Mouse (Mus musculus) forebrain, embryonic 15.5 days (tissue): ENCODE measurements around the gene Tcap. TPM values are rescaled to one million over a fixed set of nuclear protein-coding genes. Genes with fewer than 3 reads are reported as not detected.

Experiments used
- ATAC-seq: fragments of 200-750 bp; cut with Nextera tagmentation; replicated peaks from 2 replicates; pipeline ENCODE4 v1.8.0; 2017; ENCODE audit warnings: mild to moderate bottlenecking, moderate TSS enrichment, moderate library complexity
- H3K27ac ChIP-seq: fragments of 300-500 bp; sonication (generic); replicated peaks from 2 replicates; pipeline ENCODE4 v1.5.1; 2015; ENCODE audit warnings: mild to moderate bottlenecking, inconsistent platforms
- H3K27me3 ChIP-seq: fragments of 300-500 bp; sonication (generic); 2 replicates; pipeline ENCODE4 v1.6.1; 2015; ENCODE audit warnings: inconsistent platforms
- H3K36me3 ChIP-seq: fragments of 300-500 bp; sonication (generic); 2 replicates; pipeline ENCODE4 v1.6.1; 2015; ENCODE audit warnings: mild to moderate bottlenecking, inconsistent platforms
- H3K4me1 ChIP-seq: fragments of 300-500 bp; sonication (generic); 2 replicates; pipeline ENCODE4 v1.6.1; 2015; ENCODE audit warnings: inconsistent platforms
- H3K4me2 ChIP-seq: fragments of 300-500 bp; sonication (generic); replicated peaks from 2 replicates; pipeline ENCODE4 v1.6.1; 2015; ENCODE audit warnings: mild to moderate bottlenecking, inconsistent platforms
- H3K4me3 ChIP-seq: fragments of 300-500 bp; sonication (generic); 2 replicates; pipeline ENCODE4 v1.5.1; 2015; ENCODE audit warnings: mild to moderate bottlenecking, inconsistent platforms
- H3K9ac ChIP-seq: fragments of 300-500 bp; sonication (generic); replicated peaks from 2 replicates; pipeline ENCODE4 v1.6.1; 2015; ENCODE audit warnings: mild to moderate bottlenecking, inconsistent platforms
- H3K9me3 ChIP-seq: fragments of 300-500 bp; sonication (generic); 2 replicates; pipeline ENCODE4 v1.6.1; 2016; ENCODE audit warnings: inconsistent platforms
- WGBS: fragments of 180-500 bp; shearing (Covaris S2); methylation state at CpG from one replicate; pipeline ENCODE4 v1.1.7; 2015; ENCODE audit warnings: mixed read lengths; 5-methylcytosine and 5-hydroxymethylcytosine counted together
- polyA plus RNA-seq: library from polyadenylated mRNA; unstranded; fragments of >200 nt; fragmentation: Nextera tagmentation; extraction: Ambion mirVana; gene quantifications from 2 replicates; pipeline ENCODE4 v1.2.1, GENCODE M21; 2015

Gene Tcap
- polyA plus RNA-seq, 1 experiment from 2014 or later = 0.18 TPM

- 18% methylated on average over 24 of the region's 24 CpGs for WGBS
- 0 out of 2 replicates have a peak overlapping the region, but pooled peaks have one; percentile 8 for H3K4me2 ChIP-seq
- peaks cover 20% of the 10 kb centered on the region for H3K27me3 ChIP-seq
- no peaks in the 10 kb centered on the region for H3K9me3 ChIP-seq
- peaks cover 2% of the 10 kb centered on the region; the same call in 1 of the 2 replicates for H3K4me1 ChIP-seq
- no peak overlapping the region for H3K9ac ChIP-seq
- no peak overlapping the region for H3K27ac ChIP-seq
- no peak overlapping the region for H3K4me3 ChIP-seq
- H3K36me3 ChIP-seq = no peaks in the 10 kb centered on the region
- ATAC-seq = no peak
These were observed 3.0 kb downstream of the Tcap start for GRCm38 (mm10) chr11:98386596-98386995.

GRCm38 (mm10) chr11:98387056-98387577 lies 3.5 kb downstream of the Tcap start:
- 62% methylated on average over 14 of the region's 14 CpGs for WGBS
- Histone ChIP-seq H3K27me3 (peaks cover 20% of the 10 kb centered on the region), H3K27ac (no peak overlapping the region), H3K9ac (no peak overlapping the region), H3K4me3 (no peak overlapping the region), H3K4me1 (peaks cover 2% of the 10 kb centered on the region; the same call in 1 of the 2 replicates), H3K9me3 (no peaks in the 10 kb centered on the region), H3K4me2 (no peak overlapping the region), H3K36me3 (no peaks in the 10 kb centered on the region)
- ATAC-seq = no peak

GRCm38 (mm10) chr11:98388282-98388681 lies 4.7 kb downstream of the Tcap start:
- Histone ChIP-seq H3K27me3 (peaks cover 20% of the 10 kb centered on the region), H3K36me3 (no peaks in the 10 kb centered on the region), H3K4me1 (peaks cover 4% of the 10 kb centered on the region), H3K27ac (no peak overlapping the region), H3K4me3 (no peak overlapping the region), H3K9ac (no peak overlapping the region), H3K4me2 (no peak overlapping the region), H3K9me3 (no peaks in the 10 kb centered on the region)
- 72% methylated on average over 10 of the region's 10 CpGs for WGBS
- no peak for ATAC-seq

- ATAC-seq = no peak
These were observed 5.7 kb downstream of the Tcap start for GRCm38 (mm10) chr11:98389221-98389780.

GRCm38 (mm10) chr11:98390141-98390540 lies 6.5 kb downstream of the Tcap start:
- WGBS = 77% methylated on average over 12 of the region's 12 CpGs
- no peak for ATAC-seq
- no peak overlapping the region for H3K4me3 ChIP-seq
- H3K36me3 ChIP-seq = no peaks in the 10 kb centered on the region
- H3K4me2 ChIP-seq = no peak overlapping the region
- H3K27ac ChIP-seq = no peak overlapping the region
- peaks cover 20% of the 10 kb centered on the region for H3K27me3 ChIP-seq
- H3K4me1 ChIP-seq = peaks cover 16% of the 10 kb centered on the region
- no peaks in the 10 kb centered on the region for H3K9me3 ChIP-seq
- no peak overlapping the region for H3K9ac ChIP-seq

More at GRCm38 (mm10) chr11:98389221-98389780, 5.7 kb downstream of the Tcap start:
- H3K9me3 ChIP-seq = no peaks in the 10 kb centered on the region
- peaks cover 14% of the 10 kb centered on the region for H3K4me1 ChIP-seq
- no peak overlapping the region for H3K27ac ChIP-seq
- no peak overlapping the region for H3K4me3 ChIP-seq
- H3K4me2 ChIP-seq = no peak overlapping the region
- 29% methylated on average over 9 of the region's 9 CpGs for WGBS
- peaks cover 20% of the 10 kb centered on the region for H3K27me3 ChIP-seq
- no peak overlapping the region for H3K9ac ChIP-seq
- H3K36me3 ChIP-seq = no peaks in the 10 kb centered on the region

GRCm38 (mm10) chr11:98392034-98392433 lies 8.4 kb downstream of the Tcap start:
- no peaks in the 10 kb centered on the region for H3K9me3 ChIP-seq
- H3K4me1 ChIP-seq = peaks cover 16% of the 10 kb centered on the region
- H3K27ac ChIP-seq = no peak overlapping the region
- H3K4me2 ChIP-seq = no peak overlapping the region
- no peaks in the 10 kb centered on the region for H3K36me3 ChIP-seq
- no peak overlapping the region for H3K4me3 ChIP-seq
- 21% methylated on average over 8 of the region's 8 CpGs for WGBS
- ATAC-seq = no peak
- H3K9ac ChIP-seq = no peak overlapping the region
- H3K27me3 ChIP-seq = peaks cover 11% of the 10 kb centered on the region

GRCm38 (mm10) chr11:98392645-98393044 lies 9.0 kb downstream of the Tcap start:
- H3K9me3 ChIP-seq = no peaks in the 10 kb centered on the region
- H3K4me3 ChIP-seq = no peak overlapping the region
- 48% methylated on average over 4 of the region's 4 CpGs for WGBS
- ATAC-seq = no peak
- no peak overlapping the region for H3K4me2 ChIP-seq
- no peak overlapping the region for H3K27ac ChIP-seq
- H3K36me3 ChIP-seq = no peaks in the 10 kb centered on the region
- H3K4me1 ChIP-seq = peaks cover 16% of the 10 kb centered on the region
- no peak overlapping the region for H3K9ac ChIP-seq
- H3K27me3 ChIP-seq = peaks cover 6% of the 10 kb centered on the region

- H3K4me3 ChIP-seq = no peak overlapping the region
- no peaks in the 10 kb centered on the region for H3K27me3 ChIP-seq
- H3K9me3 ChIP-seq = no peaks in the 10 kb centered on the region
- H3K9ac ChIP-seq = no peak overlapping the region; the same call in 1 of the 2 replicates
- 74% methylated on average over 6 of the region's 6 CpGs for WGBS
- no peaks in the 10 kb centered on the region for H3K36me3 ChIP-seq
- H3K27ac ChIP-seq = no peak overlapping the region
- H3K4me2 ChIP-seq = no peak overlapping the region
- peaks cover 16% of the 10 kb centered on the region for H3K4me1 ChIP-seq
- ATAC-seq = no peak
These were observed 9.7 kb downstream of the Tcap start for GRCm38 (mm10) chr11:98393317-98393716.

- 51% methylated on average over 6 of the region's 6 CpGs for WGBS
- Histone ChIP-seq H3K4me1 (peaks cover 14% of the 10 kb centered on the region), H3K9me3 (no peaks in the 10 kb centered on the region), H3K9ac (no peak overlapping the region), H3K4me2 (no peak overlapping the region), H3K27ac (no peak overlapping the region), H3K4me3 (no peak overlapping the region), H3K36me3 (no peaks in the 10 kb centered on the region), H3K27me3 (no peaks in the 10 kb centered on the region)
- no peak for ATAC-seq
These were observed 10.7 kb downstream of the Tcap start for GRCm38 (mm10) chr11:98394301-98394700.

GRCm38 (mm10) chr11:98395041-98395440 lies 11.4 kb downstream of the Tcap start:
- no peak overlapping the region for H3K27ac ChIP-seq
- no peaks in the 10 kb centered on the region for H3K27me3 ChIP-seq
- H3K36me3 ChIP-seq = no peaks in the 10 kb centered on the region
- H3K9ac ChIP-seq = no peak overlapping the region
- no peak overlapping the region for H3K4me3 ChIP-seq
- no peaks in the 10 kb centered on the region for H3K9me3 ChIP-seq
- peaks cover 20% of the 10 kb centered on the region for H3K4me1 ChIP-seq
- WGBS = 41% methylated on average over 4 of the region's 4 CpGs
- no peak for ATAC-seq
- no peak overlapping the region for H3K4me2 ChIP-seq

- Histone ChIP-seq H3K9ac (no peak overlapping the region), H3K27me3 (no peaks in the 10 kb centered on the region; the same call in 1 of the 2 replicates), H3K9me3 (no peaks in the 10 kb centered on the region), H3K4me3 (no peak overlapping the region), H3K4me2 (no peak overlapping the region), H3K36me3 (no peaks in the 10 kb centered on the region), H3K27ac (no peak overlapping the region), H3K4me1 (peaks cover 25% of the 10 kb centered on the region)
- WGBS = 94% methylated on average over 7 of the region's 7 CpGs
- no peak for ATAC-seq
These were observed 14.3 kb downstream of the Tcap start for GRCm38 (mm10) chr11:98397946-98398345.

GRCm38 (mm10) chr11:98400161-98400726 lies 16.6 kb downstream of the Tcap start, which contains the start of gene Pgap3:
Pgap3 (minus strand) TSS chr11:98400490.
- Histone ChIP-seq H3K9me3 (no peaks in the 10 kb centered on the region), H3K36me3 (no peaks in the 10 kb centered on the region), H3K27me3 (peaks cover 4% of the 10 kb centered on the region; the same call in 1 of the 2 replicates), H3K9ac (peak within 1 kb of the TSS; percentile 72), H3K4me2 (peak within 1 kb of the TSS; percentile 72), H3K27ac (peak within 1 kb of the TSS; percentile 95), H3K4me3 (peak within 1 kb of the TSS; percentile 72), H3K4me1 (peaks cover 12% of the 10 kb centered on the region)
- WGBS = under 1% methylated on average over 40 of the region's 40 CpGs
- peak; percentile 93 for ATAC-seq
